Mouse (Mus musculus) liver, embryonic 11.5 days (tissue): ENCODE data around the gene Vmn1r215. TPM values are rescaled to one million over a fixed set of nuclear protein-coding genes. Genes with fewer than 3 reads are reported as not detected.
"Not testable (repeated sequence)": the region's sequence is repeated elsewhere in the genome, so short reads cannot be mapped to it uniquely, and the experiment has no call there.

ENCODE experiments used
- ATAC-seq: fragments of 200-750 bp; cut with Nextera tagmentation; replicated peaks from 2 replicates; pipeline ENCODE4 v1.8.0; 2017; ENCODE audit warnings: moderate number of reproducible peaks, mild to moderate bottlenecking, moderate TSS enrichment, moderate library complexity; ENCODE audit not compliant: low FRiP score
- DNase-seq: peaks from one replicate; pipeline ENCODE4 v3.0.0-alpha.2; 2017; ENCODE audit warnings: low spot score
- H3K27ac ChIP-seq: fragments of 300-500 bp; sonication (generic); 2 replicates; pipeline ENCODE4 v1.5.1; 2014; ENCODE audit warnings: mild to moderate bottlenecking, low read depth, low read length, control low read depth
- H3K27me3 ChIP-seq: fragments of 300-500 bp; sonication (generic); replicated peaks from 2 replicates; pipeline ENCODE4 v1.6.1; 2014; ENCODE audit warnings: low read length, mixed read lengths; ENCODE audit not compliant: control insufficient read depth, insufficient read depth
- H3K36me3 ChIP-seq: fragments of 300-500 bp; sonication (generic); 2 replicates; pipeline ENCODE4 v1.6.1; 2014; ENCODE audit warnings: mild to moderate bottlenecking, low read length, moderate library complexity, mixed read lengths; ENCODE audit not compliant: control insufficient read depth, insufficient read depth
- H3K4me1 ChIP-seq: fragments of 300-500 bp; sonication (generic); replicated peaks from 2 replicates; pipeline ENCODE4 v1.6.1; 2014; ENCODE audit warnings: low read length, mixed read lengths; ENCODE audit not compliant: control insufficient read depth, insufficient read depth
- H3K4me2 ChIP-seq: fragments of 300-500 bp; sonication (generic); 2 replicates; pipeline ENCODE4 v1.6.1; 2014; ENCODE audit warnings: mild to moderate bottlenecking, control low read depth, moderate library complexity
- H3K4me3 ChIP-seq: fragments of 300-500 bp; sonication (generic); 2 replicates; pipeline ENCODE4 v1.5.1; 2014; ENCODE audit warnings: low read depth, low read length, control low read depth
- H3K9ac ChIP-seq: fragments of 300-500 bp; sonication (generic); 2 replicates; pipeline ENCODE4 v1.6.1; 2014; ENCODE audit warnings: low read depth, low read length, control low read depth
- H3K9me3 ChIP-seq: fragments of 300-500 bp; sonication (generic); 2 replicates; pipeline ENCODE4 v1.6.1; 2016; ENCODE audit warnings: low read length, inconsistent platforms, mixed read lengths; ENCODE audit not compliant: control insufficient read depth
- WGBS: fragments of 180-500 bp; shearing (Covaris S2); extraction: QIAGEN DNeasy Blood & Tissue Kit; methylation state at CpG from one replicate; pipeline ENCODE4 v1.1.7; 2014; 5-methylcytosine and 5-hydroxymethylcytosine counted together
- polyA plus RNA-seq: library from polyadenylated mRNA; unstranded; fragments of >200 nt; fragmentation: Nextera tagmentation; extraction: Ambion mirVana; gene quantifications from 2 replicates; pipeline ENCODE4 v1.2.1, GENCODE M21; 2014

The Vmn1r215 gene
- polyA plus RNA-seq, result not detected in 2 replicates

GRCm38 (mm10) chr13:23067725-23068124, at the start of gene Vmn1r215:
Gene Vmn1r215 (plus strand): TSS chr13:23068025.
- Histone ChIP-seq H3K4me2 (no peak within 1 kb of the TSS), H3K36me3 (no peaks in the 10 kb centered on the region), H3K27ac (no peak within 1 kb of the TSS), H3K4me3 (no peak within 1 kb of the TSS), H3K27me3 (no peaks in the 10 kb centered on the region), H3K9ac (no peak within 1 kb of the TSS), H3K4me1 (no peaks in the 10 kb centered on the region), H3K9me3 (no peaks in the 10 kb centered on the region)
- ATAC-seq (no peak), DNase-seq (no peak)
- 77% methylated on average over 1 of the region's 1 CpGs for WGBS

- H3K36me3 ChIP-seq, result no peaks in the 10 kb centered on the region
- no peak for ATAC-seq
- H3K4me2 ChIP-seq, result no peak overlapping the region
- no peak overlapping the region for H3K27ac ChIP-seq
- H3K4me1 ChIP-seq, result no peaks in the 10 kb centered on the region
- no peaks in the 10 kb centered on the region for H3K27me3 ChIP-seq
- DNase-seq, result no peak
- no peak overlapping the region for H3K9ac ChIP-seq
- no peak overlapping the region for H3K4me3 ChIP-seq
- no peaks in the 10 kb centered on the region for H3K9me3 ChIP-seq
These were observed 49.7 kb upstream of the Vmn1r215 start for GRCm38 (mm10) chr13:23018158-23018557.

GRCm38 (mm10) chr13:23024812-23025211, 43.0 kb upstream of the Vmn1r215 start:
- H3K9ac ChIP-seq, result no peak overlapping the region
- H3K4me1 ChIP-seq, result no peaks in the 10 kb centered on the region
- no peak for DNase-seq
- H3K36me3 ChIP-seq, result no peaks in the 10 kb centered on the region
- ATAC-seq, result no peak
- no peak overlapping the region for H3K4me3 ChIP-seq
- H3K27me3 ChIP-seq, result no peaks in the 10 kb centered on the region
- no peak overlapping the region for H3K27ac ChIP-seq
- no peak overlapping the region for H3K4me2 ChIP-seq
- H3K9me3 ChIP-seq, result no peaks in the 10 kb centered on the region

GRCm38 (mm10) chr13:23030118-23030517, 37.7 kb upstream of the Vmn1r215 start, which contains the start of gene Vmn1r214:
Gene Vmn1r214 (plus strand): TSS chr13:23030418.
- Histone ChIP-seq H3K4me2 (no peak within 1 kb of the TSS), H3K9ac (no peak within 1 kb of the TSS), H3K36me3 (no peaks in the 10 kb centered on the region), H3K4me1 (no peaks in the 10 kb centered on the region), H3K27me3 (no peaks in the 10 kb centered on the region), H3K4me3 (no peak within 1 kb of the TSS), H3K9me3 (no peaks in the 10 kb centered on the region), H3K27ac (no peak within 1 kb of the TSS)
- no peak for ATAC-seq
- 73% methylated on average over 3 of the region's 3 CpGs for WGBS
- DNase-seq, result no peak

DNA sequence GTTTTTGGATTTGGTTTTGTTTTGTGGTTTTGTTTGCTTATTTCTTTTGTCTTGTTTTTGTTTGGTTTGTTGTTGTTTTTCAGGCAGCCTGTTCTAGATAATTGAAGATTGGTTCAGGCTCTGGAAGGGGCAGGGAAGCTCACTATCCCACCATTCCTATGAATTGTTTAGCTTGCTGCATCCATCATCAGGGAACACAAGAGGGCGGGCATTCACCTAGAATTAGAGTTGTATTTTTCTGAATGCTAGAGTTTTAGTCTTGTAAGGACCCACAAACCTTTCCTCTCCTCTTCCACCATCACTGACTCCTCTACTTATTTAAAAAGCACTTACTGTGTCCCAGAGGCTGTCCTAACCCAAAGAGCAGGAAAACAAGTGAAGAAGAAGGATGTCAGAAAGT, 10.0 kb upstream of the Vmn1r215 start:
- Histone ChIP-seq H3K4me3 (no peak overlapping the region), H3K9ac (no peak overlapping the region), H3K4me2 (no peak overlapping the region), H3K27ac (no peak overlapping the region), H3K27me3 (no peaks in the 10 kb centered on the region), H3K4me1 (no peaks in the 10 kb centered on the region), H3K36me3 (no peaks in the 10 kb centered on the region), H3K9me3 (no peaks in the 10 kb centered on the region)
- DNase-seq, result no peak
- whole genome bisulfite sequencing, result 48% methylated on average over 1 of the region's 1 CpGs
- ATAC-seq, result no peak

- no peaks in the 10 kb centered on the region for H3K4me1 ChIP-seq
- WGBS, result 75% methylated on average over 2 of the region's 2 CpGs
- ATAC-seq (no peak), DNase-seq (no peak)
- no peaks in the 10 kb centered on the region for H3K27me3 ChIP-seq
- H3K36me3 ChIP-seq, result no peaks in the 10 kb centered on the region
- no peak overlapping the region for H3K4me2 ChIP-seq
- no peaks in the 10 kb centered on the region for H3K9me3 ChIP-seq
- no peak overlapping the region for H3K9ac ChIP-seq
- no peak overlapping the region for H3K27ac ChIP-seq
- H3K4me3 ChIP-seq, result no peak overlapping the region
These were observed 1.5 kb downstream of the Vmn1r215 start for GRCm38 (mm10) chr13:23069312-23069711.

DNA sequence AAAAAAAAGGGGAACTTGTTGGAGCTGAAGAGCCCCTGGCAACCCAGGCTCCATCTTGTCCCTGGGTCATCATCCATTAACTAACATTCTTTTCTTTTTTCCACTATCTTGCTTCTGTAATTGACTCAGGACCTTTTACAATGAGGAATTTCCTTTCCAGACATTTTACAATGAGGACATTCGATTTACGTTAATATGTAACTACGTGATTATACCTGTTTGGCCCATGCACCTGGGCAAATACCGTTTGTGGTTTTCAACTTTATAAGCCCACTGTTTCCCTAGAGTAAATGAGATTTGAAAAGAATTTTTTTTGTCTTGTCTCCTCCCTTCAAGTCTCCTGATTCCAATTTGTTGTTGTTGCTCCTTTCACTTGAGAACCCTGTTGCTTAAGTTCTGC, 26.6 kb downstream of the Vmn1r215 start:
- no peaks in the 10 kb centered on the region for H3K36me3 ChIP-seq
- H3K4me1 ChIP-seq, result no peaks in the 10 kb centered on the region
- no peaks in the 10 kb centered on the region for H3K9me3 ChIP-seq
- no peaks in the 10 kb centered on the region for H3K27me3 ChIP-seq
- WGBS, result 84% methylated on average over 4 of the region's 4 CpGs
- H3K9ac ChIP-seq, result no peak overlapping the region
- no peak for ATAC-seq
- DNase-seq, result no peak
- H3K27ac ChIP-seq, result no peak overlapping the region
- H3K4me3 ChIP-seq, result no peak overlapping the region
- H3K4me2 ChIP-seq, result no peak overlapping the region

- not testable (repeated sequence) for H3K36me3 ChIP-seq, DNase-seq, H3K4me3 ChIP-seq, H3K9me3 ChIP-seq, ATAC-seq, H3K4me1 ChIP-seq, H3K4me2 ChIP-seq, H3K27ac ChIP-seq, H3K27me3 ChIP-seq, H3K9ac ChIP-seq
- 53% methylated on average over 1 of the region's 1 CpGs for WGBS
These were observed 50.3 kb downstream of the Vmn1r215 start, which contains the start of gene Vmn1r217 for GRCm38 (mm10) chr13:23118126-23118525. Gene Vmn1r217 (minus strand): TSS chr13:23118226.

DNA sequence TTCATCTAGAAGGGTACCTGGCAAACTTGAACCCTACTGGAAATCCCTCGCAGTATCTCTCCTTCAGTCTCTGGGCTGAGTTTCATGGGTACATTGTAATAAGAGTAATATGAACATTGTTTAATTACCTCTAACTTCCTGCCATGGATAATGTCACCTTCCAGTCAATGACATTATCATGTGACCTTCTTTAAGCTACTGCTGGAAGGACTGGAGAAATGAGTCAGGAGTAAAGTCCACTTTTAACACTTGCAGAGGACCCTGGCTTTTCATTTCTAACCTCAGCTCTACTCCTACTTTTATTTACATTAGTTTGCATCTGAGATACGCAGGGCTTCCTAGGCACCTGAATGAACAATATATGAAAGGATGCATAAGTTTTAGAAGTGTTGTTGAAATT, 52.8 kb downstream of the Vmn1r215 start:
- H3K27me3 ChIP-seq, result no peaks in the 10 kb centered on the region
- no peaks in the 10 kb centered on the region for H3K36me3 ChIP-seq
- 83% methylated on average over 2 of the region's 2 CpGs for WGBS
- no peaks in the 10 kb centered on the region for H3K4me1 ChIP-seq
- ATAC-seq (no peak), DNase-seq (no peak)
- no peak overlapping the region for H3K9ac ChIP-seq
- no peaks in the 10 kb centered on the region for H3K9me3 ChIP-seq
- H3K27ac ChIP-seq, result no peak overlapping the region
- no peak overlapping the region for H3K4me2 ChIP-seq
- no peak overlapping the region for H3K4me3 ChIP-seq
